Mouse (Mus musculus) liver, adult 2 months (tissue): Measurements from ENCODE around the gene BC052040. TPM values are rescaled to one million over a fixed set of nuclear protein-coding genes. Genes with fewer than 3 reads are reported as not detected.

Experiments used
- DNase-seq: peaks from one replicate; pipeline ENCODE4 v3.0.0-alpha.2; 2011; ENCODE audit warnings: low read depth, low spot score; ENCODE audit errors: extremely low read depth
- H3K27ac ChIP-seq: fragments of 200-500 bp; replicated peaks from 2 replicates; pipeline ENCODE4 v1.5.1; 2012; ENCODE audit warnings: low read depth, mild to moderate bottlenecking, control low read depth, inconsistent platforms, low read length; ENCODE audit not compliant: insufficient read depth
- H3K27me3 ChIP-seq: fragments of 200-500 bp; 2 replicates; pipeline ENCODE4 v1.6.1; 2012; ENCODE audit warnings: mild to moderate bottlenecking, moderate library complexity, low read length, inconsistent platforms; ENCODE audit not compliant: control insufficient read depth, insufficient read depth
- H3K36me3 ChIP-seq: fragments of 200-500 bp; 2 replicates; pipeline ENCODE4 v1.6.1; 2012; ENCODE audit warnings: low read length, inconsistent platforms; ENCODE audit not compliant: control insufficient read depth, insufficient read depth
- H3K4me1 ChIP-seq: fragments of 200-500 bp; 2 replicates; pipeline ENCODE4 v1.6.1; 2011; ENCODE audit warnings: low read length; ENCODE audit not compliant: control insufficient read depth, insufficient read depth
- H3K4me3 ChIP-seq: fragments of 200-500 bp; 2 replicates; pipeline ENCODE4 v1.5.1; 2011; ENCODE audit warnings: low read depth, mild to moderate bottlenecking, control low read depth, low read length, moderate library complexity; ENCODE audit not compliant: insufficient read depth
- H3K79me2 ChIP-seq: fragments of 200-500 bp; 2 replicates; pipeline ENCODE4 v1.6.1; 2012; ENCODE audit warnings: inconsistent platforms, mild to moderate bottlenecking, low read length, moderate library complexity; ENCODE audit not compliant: control insufficient read depth, insufficient read depth
- H3K9ac ChIP-seq: fragments of 200-500 bp; 2 replicates; pipeline ENCODE4 v1.6.1; 2012; ENCODE audit warnings: low read depth, mild to moderate bottlenecking, control low read depth, inconsistent platforms, low read length
- CTCF ChIP-seq: fragments of 200-500 bp; IDR thresholded peaks from 2 replicates; pipeline ENCODE4 v1.5.1; 2011; ENCODE audit warnings: low read depth, low read length, control low read depth
- POLR2A ChIP-seq: fragments of 200-500 bp; IDR thresholded peaks from 2 replicates; pipeline ENCODE4 v1.6.1; 2011; ENCODE audit warnings: low read length, control low read depth; ENCODE audit not compliant: insufficient read depth; ENCODE audit errors: extremely low read depth
- WGBS: fragments of 180-500 bp; shearing (Covaris S2); methylation state at CpG from one replicate; pipeline ENCODE4 v1.1.7; 2018; 5-methylcytosine and 5-hydroxymethylcytosine counted together
- polyA plus RNA-seq: library from polyadenylated mRNA; depleted of rRNA; stranded (reverse); fragments of >200 nt; gene quantifications from 2 replicates; pipeline ENCODE4 v1.2.3, GENCODE M21; 2012
- total RNA-seq: library from RNA; depleted of rRNA; stranded (reverse); fragments of >200 nt; gene quantifications from 2 replicates; pipeline ENCODE4 v1.2.3, GENCODE M21; 2014

BC052040 gene
- total and polyA plus RNA-seq, 2 experiments = 1.6 to 2.5 TPM

- H3K27me3 ChIP-seq = no peaks in the 10 kb centered on the region
- H3K4me3 ChIP-seq = no peak overlapping the region
- no peaks in the 10 kb centered on the region for H3K36me3 ChIP-seq
- TF ChIP-seq CTCF (no peak), POLR2A (no peak)
- whole genome bisulfite sequencing = 94% methylated on average over 10 of the region's 10 CpGs
- H3K27ac ChIP-seq = no peak overlapping the region
- H3K79me2 ChIP-seq = no peaks in the 10 kb centered on the region; the same call in 1 of the 2 replicates
- no peak overlapping the region for H3K9ac ChIP-seq
- no peaks in the 10 kb centered on the region; the same call in 1 of the 2 replicates for H3K4me1 ChIP-seq
- no peak for DNase-seq
Observed at GRCm38 (mm10) chr2:115597017-115597416, 15.5 kb downstream of the BC052040 start.

- H3K27me3 ChIP-seq = no peaks in the 10 kb centered on the region
- WGBS = 92% methylated on average over 5 of the region's 5 CpGs
- H3K79me2 ChIP-seq = no peaks in the 10 kb centered on the region; the same call in 1 of the 2 replicates
- H3K9ac ChIP-seq = no peak overlapping the region
- no peak for DNase-seq
- TF ChIP-seq POLR2A (no peak), CTCF (no peak)
- no peaks in the 10 kb centered on the region; the same call in 1 of the 2 replicates for H3K4me1 ChIP-seq
- no peak overlapping the region for H3K4me3 ChIP-seq
- H3K36me3 ChIP-seq = no peaks in the 10 kb centered on the region
- H3K27ac ChIP-seq = no peak overlapping the region
Observed at GRCm38 (mm10) chr2:115598266-115598665, 16.8 kb downstream of the BC052040 start.

- WGBS = 94% methylated on average over 5 of the region's 5 CpGs
- Histone ChIP-seq H3K27ac (no peak overlapping the region), H3K4me3 (no peak overlapping the region), H3K4me1 (no peaks in the 10 kb centered on the region), H3K9ac (no peak overlapping the region), H3K79me2 (no peaks in the 10 kb centered on the region; the same call in 1 of the 2 replicates), H3K27me3 (no peaks in the 10 kb centered on the region), H3K36me3 (no peaks in the 10 kb centered on the region)
- no peak for TF ChIP-seq POLR2A
- TF ChIP-seq CTCF = no peak
- DNase-seq = no peak
Observed at GRCm38 (mm10) chr2:115600724-115601123, 19.2 kb downstream of the BC052040 start.

- Histone ChIP-seq H3K9ac (no peak overlapping the region), H3K4me1 (no peaks in the 10 kb centered on the region), H3K79me2 (no peaks in the 10 kb centered on the region; the same call in 1 of the 2 replicates), H3K4me3 (no peak overlapping the region), H3K27ac (no peak overlapping the region), H3K36me3 (no peaks in the 10 kb centered on the region), H3K27me3 (no peaks in the 10 kb centered on the region)
- TF ChIP-seq CTCF = no peak
- TF ChIP-seq POLR2A = no peak
- WGBS = 100% methylated on average over 1 of the region's 1 CpGs
- DNase-seq = no peak
Observed at GRCm38 (mm10) chr2:115601280-115601679, 19.8 kb downstream of the BC052040 start.

- TF ChIP-seq CTCF (no peak), POLR2A (no peak)
- WGBS = 97% methylated on average over 2 of the region's 2 CpGs
- no peak overlapping the region for H3K9ac ChIP-seq
Observed at GRCm38 (mm10) chr2:115602116-115602515, 20.6 kb downstream of the BC052040 start.

GRCm38 (mm10) chr2:115604132-115604531 lies 22.6 kb downstream of the BC052040 start:
- no peak for DNase-seq
- TF ChIP-seq POLR2A = no peak
- no peak for TF ChIP-seq CTCF
- Histone ChIP-seq H3K4me1 (no peaks in the 10 kb centered on the region), H3K4me3 (no peak overlapping the region), H3K27ac (no peak overlapping the region), H3K79me2 (no peaks in the 10 kb centered on the region), H3K27me3 (no peaks in the 10 kb centered on the region), H3K36me3 (no peaks in the 10 kb centered on the region), H3K9ac (no peak overlapping the region)
- 96% methylated on average over 6 of the region's 6 CpGs for WGBS

More at GRCm38 (mm10) chr2:115602116-115602515, 20.6 kb downstream of the BC052040 start:
- H3K27me3 ChIP-seq = no peaks in the 10 kb centered on the region
- no peaks in the 10 kb centered on the region for H3K4me1 ChIP-seq
- DNase-seq = no peak
- H3K27ac ChIP-seq = no peak overlapping the region
- no peak overlapping the region for H3K4me3 ChIP-seq
- no peaks in the 10 kb centered on the region for H3K36me3 ChIP-seq
- no peaks in the 10 kb centered on the region; the same call in 1 of the 2 replicates for H3K79me2 ChIP-seq
